Mouse (Mus musculus) liver, postnatal 0 days (tissue): Measurements from ENCODE around the gene Ckap4.

Experiments
- CTCF ChIP-seq: sonication (generic); IDR thresholded peaks from 2 replicates; pipeline ENCODE4 v1.5.1; 2016; ENCODE audit warnings: antibody characterized with exemption, low read depth
- EP300 ChIP-seq: IDR thresholded peaks from 2 replicates; pipeline ENCODE4 v1.6.1; 2016; ENCODE audit warnings: antibody characterized with exemption, low read depth, mild to moderate bottlenecking

- TF ChIP-seq CTCF: no peak
- TF ChIP-seq EP300: no peak
These were observed 25.3 kb downstream of the Ckap4 start for GRCm38 (mm10) chr10:84508603-84509002.
